Mouse (Mus musculus) frontal cortex, adult 2 months (tissue): ENCODE measurements at regions not wholly inside any gene's neighbourhood (a gene's known extent, or its start where the extent isn't known, plus 50 kb on each side); places are given as distances from the start of the nearest gene placed in this dataset.
"Not testable (repeated sequence)": the region's sequence is repeated elsewhere in the genome, so short reads cannot be mapped to it uniquely, and the experiment has no call there.

ENCODE experiments used
- DNase-seq, 2 experiments: peaks; one replicate each; pipeline ENCODE4 v3.0.0; 2022; ENCODE audit warnings: low spot score in 1 of 2; ENCODE audit errors: extremely low spot score in 1 of 2

DNA sequence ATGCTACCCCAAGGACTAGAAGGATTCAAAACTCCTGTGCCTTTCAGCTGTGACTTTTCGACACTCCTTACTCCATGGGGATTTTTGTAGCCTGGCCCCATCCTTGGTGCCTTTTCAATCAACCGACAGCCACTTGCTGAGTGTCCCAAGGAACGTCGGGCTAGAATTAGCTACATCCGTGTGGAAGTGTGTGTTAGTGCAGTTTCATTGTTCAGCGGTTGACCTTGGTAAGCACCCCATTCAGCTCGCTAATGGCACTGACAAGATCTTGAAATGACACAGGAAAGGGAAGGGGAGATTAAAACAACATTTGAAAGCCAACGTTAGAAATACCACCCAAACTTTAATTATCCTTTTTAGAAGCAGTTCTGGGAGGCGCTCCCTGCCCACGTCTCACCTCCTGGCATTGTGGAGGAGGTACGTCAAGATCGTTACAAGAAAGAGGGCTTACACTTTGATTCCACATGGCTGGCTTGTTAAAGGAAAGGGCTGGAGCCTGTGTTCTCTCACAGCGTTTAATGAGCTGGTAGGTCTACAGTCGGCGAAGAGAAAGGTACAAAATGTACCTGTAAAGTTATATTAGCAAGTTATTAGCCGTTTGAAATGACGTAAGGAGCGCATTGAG, 536.4 kb downstream of the Fam19a2 start:
- DNase-seq, result peak; percentile 24 to 46

DNA sequence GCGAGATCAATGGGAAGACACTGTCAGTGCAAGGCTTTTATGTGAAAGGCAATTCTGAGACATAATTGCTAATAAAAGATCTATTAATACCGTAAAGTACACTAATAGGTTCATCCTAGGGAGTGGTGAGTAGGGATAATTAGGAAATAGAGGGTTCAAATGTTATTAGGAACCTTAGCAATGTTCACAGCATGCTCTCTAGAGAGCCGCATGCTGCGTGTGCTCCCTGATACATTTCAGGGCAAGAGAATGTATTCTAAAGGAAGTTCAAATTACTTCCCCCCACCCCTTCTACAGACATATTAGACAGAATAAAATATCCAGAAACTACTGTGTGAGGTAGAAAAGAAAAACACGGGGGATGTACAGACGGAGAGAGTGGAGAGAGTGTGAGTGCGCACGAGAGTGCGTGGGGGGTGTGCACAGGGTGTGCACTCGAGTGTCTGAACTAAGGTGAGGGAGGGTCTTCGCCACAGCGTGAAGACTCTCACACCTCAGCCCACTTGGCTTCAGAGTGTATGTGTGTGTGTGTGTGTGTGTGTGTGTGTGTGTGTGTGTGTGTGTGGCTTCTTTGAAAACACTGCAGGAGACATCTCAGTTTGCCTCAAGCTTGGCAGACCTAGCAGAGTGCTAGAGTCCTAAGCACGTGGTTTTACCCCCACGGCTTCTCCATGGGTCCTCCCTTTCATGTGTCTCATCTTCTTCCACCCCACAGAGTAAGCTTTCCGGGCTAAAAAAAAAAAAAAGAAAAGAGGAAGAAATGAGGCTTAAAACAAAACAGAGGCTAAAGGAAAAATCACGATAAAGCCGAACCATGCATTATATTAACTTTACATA, 537.1 kb downstream of the Fam19a2 start:
- DNase-seq, result peak in 1 of 2 experiments; percentile 7

DNA sequence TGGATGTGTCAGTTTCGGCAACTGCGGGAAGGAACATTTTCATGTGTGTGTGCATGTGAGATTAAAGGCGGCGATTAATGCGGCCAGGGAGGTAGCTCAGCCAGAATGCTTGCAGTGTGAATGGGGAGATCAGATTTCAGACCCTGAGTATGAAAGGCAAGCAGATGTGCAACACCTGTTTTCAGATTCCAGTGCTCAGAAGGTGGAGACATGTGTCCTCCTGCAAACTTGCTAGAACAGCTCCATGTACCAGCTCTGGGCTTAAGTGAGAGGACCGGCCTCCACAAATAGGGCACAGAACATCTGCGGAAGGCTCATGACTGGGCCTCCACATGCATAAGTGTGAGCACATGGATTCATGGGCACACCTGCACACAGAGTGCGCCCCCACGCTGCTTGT, 547.1 kb downstream of the Fam19a2 start:
- no peak for DNase-seq

DNA sequence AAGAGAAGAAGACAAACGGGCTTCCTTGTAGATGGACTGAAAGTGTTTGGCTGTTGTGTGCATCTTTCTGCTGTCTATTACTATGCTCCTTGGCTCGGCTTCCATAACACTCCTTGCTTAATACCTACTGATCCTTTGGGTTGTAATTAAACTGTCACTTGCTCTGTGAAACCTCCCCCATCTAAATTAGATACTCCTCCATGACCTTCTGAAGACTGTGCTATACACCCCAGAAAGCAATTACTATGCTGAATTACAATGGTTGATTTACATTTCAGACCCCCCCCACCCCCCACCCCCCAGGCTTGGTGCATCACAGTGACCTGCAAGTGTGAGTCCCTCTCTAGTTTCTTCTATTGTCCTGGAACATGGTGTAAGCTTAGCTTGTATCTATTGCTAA, 549.3 kb downstream of the Fam19a2 start:
- no peak for DNase-seq

DNA sequence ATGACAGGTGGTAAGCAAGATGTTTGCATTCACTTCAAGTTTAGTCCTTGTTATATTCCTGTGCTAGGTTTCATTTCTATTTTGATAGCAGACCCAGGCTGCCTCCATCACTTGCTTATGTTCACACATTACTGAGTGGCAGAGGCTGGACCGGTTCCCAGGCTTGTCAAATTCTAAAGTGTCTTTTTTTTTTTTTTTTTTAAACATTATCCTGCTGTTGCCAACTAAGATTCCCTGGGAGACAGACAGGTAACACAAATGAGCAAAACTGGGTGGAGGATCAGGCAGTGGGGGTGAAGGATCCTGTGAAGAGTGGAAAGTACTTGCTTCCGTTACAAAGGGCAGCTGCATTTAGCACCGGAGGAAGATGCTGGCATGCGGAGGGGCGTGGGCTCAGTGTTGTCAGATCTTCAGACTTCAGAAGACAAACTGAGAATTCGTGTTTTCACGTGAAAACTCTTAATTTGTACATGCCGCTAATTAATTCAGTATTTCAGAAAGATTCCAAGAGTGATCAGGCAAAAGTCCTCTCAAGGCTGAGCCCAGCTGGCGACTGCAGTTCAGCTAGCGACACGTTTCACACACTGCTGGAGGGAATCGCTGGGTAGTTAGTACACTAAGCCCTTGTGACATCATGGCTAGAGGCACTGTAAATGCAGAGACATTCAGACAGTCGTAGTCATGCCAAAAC, 576.4 kb downstream of the Fam19a2 start:
- DNase-seq, result peak; percentile 50 to 71

DNA sequence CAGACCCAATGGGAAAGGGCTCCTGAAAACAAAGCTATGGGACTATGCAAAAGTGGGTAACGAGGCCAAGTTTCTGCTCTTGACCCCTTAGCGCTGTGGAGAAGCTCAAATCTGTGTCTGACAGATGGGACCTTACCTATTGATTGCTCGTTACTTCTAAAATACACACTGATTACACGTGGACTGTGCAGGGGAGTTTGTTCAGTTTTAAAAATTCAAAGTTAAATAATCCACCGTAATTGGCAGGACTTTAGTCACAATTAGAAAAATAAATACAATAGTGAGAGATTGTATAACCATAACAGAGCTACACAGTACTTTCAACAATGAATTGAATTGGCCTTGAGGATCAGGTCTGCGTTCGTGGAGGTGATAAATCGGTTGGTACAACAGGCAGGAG, 578.3 kb downstream of the Fam19a2 start:
- no peak for DNase-seq

DNA sequence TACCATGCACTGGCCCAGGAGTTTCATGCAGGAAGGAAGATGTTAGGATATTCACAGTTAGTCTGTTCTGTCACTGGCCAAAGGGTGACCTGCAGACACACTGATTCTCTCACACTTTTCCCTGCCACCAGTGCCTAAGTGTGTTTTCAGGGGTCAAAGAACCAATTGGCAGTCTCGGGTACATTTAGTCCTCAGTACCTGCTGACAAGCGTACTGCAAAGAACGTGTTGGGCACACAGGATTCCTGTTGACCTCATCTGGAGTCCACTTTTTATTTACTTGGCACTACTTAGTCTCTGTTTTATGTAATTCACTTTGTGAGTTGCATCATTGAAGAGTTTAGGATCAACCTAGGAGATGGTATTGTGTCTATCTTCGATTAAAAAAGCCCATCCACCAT, 579.8 kb downstream of the Fam19a2 start:
- DNase-seq, result no peak

DNA sequence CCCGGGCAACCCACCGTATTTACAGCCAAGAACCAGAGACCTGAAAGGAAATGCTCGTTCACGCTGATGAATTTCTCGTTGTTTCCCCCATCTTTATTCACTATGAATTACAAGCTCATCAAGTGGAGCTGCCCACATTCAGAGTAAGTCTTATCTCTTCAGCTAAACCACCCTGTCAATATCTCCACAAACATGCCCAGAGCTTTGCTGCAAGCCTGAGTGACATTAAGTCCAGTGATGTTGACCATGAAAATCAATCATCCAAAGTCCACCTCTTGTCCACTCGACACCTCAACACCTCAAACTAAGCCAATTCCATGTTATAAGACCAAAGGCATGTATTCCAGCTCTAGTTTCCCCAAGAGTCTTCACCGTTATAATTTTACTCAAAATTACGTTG, 582.8 kb downstream of the Fam19a2 start:
- DNase-seq, result no peak

DNA sequence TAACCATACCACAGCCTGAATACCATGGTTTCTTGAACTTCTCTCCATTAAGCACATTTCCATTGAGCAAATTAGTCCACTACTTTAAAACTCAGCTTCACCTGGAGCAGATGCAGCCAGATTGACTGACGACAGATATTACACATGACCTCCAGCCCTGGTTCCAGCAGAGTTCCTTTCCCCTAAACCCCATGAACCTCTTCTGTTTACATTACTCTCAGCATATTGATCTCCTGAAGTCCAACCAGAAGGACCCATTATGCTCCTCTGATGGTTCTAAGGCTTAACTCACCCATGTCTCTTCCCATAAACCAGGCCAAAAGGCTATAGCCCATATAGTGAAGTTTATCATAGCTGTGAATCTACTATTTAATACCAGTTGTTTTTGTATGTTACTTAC, 584.8 kb downstream of the Fam19a2 start:
- DNase-seq, result no peak

DNA sequence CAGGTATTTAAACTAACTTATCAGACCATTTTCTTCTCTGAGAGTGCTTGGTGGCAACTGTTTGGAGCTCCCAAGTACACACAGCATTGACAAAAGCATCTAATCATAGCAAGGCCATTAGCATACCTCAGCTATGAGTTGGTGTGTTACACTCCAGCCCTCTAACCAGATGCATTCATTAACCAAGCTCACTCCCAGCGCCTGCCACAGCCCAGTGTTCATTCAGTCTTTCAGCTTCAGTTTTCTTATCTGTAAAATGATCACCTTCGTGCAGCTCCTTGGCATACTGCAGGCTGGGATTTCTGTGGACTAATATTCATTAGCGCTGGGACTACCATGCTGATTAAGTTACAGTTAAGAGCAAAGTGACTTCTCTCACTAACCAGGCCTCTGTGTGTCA, 611.7 kb downstream of the Fam19a2 start:
- no peak for DNase-seq

DNA sequence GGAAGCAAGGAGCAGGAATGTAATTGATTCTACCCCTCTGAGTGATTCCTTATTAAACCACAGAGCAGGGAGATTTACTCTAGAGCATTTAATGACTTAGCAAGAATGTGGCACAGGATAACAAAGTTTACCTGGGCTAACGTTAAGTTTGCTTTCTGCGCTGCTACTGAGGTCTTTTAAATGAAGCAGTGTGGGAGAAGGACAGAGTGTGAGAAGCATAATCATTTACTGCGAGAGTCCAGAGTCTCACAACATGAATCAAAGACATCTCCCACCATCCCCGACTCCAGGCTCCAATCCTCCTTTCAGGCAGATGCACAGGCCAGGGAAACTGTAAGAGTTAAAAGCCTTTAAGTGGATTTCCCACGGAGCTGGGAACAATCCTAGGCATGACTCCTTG, 612.1 kb downstream of the Fam19a2 start:
- DNase-seq, result no peak

DNA sequence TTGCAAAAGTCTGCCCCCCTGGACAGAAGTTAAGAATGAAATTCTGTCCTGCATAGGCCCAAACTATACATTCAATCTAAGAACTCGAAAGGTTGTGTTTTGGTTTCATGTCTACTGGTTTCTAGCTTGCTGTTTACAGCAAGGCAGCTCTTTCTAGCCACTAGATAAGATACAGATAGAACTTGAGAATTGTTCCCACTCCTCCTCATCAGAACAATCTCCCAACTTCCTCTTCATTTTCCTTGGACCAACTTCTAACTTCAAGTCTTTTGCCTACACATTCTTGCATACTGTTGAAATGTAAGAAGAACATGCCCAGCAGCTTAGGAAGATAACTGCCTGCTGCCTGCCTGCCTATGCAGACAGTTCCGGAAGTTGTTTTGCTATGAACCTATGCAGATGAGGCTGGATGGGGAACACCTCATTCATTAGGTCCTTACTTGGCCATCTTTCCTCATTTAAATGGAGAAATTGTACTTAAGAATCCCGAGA, 624.9 kb downstream of the Fam19a2 start:
- peak; percentile 13 to 29 for DNase-seq

DNA sequence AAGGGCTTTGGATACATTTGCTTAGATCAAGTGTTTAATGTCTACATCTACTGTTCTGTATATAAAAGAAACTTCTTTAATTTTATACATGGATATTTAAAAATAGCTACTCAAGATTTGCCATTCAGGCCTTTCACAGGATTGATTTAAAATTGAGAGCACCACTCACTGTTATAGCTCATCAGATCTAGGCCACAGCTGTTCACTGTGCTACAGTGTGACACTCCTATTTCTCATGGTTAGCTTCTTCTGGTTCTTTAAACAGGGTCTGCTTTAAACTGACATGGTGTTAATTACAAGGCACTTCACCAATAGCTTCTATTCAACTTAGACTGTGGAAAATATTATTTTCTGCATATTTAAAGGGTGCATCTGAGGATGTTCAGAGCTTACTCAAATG, 655.3 kb downstream of the Fam19a2 start:
- peak; percentile 15 to 41 for DNase-seq

DNA sequence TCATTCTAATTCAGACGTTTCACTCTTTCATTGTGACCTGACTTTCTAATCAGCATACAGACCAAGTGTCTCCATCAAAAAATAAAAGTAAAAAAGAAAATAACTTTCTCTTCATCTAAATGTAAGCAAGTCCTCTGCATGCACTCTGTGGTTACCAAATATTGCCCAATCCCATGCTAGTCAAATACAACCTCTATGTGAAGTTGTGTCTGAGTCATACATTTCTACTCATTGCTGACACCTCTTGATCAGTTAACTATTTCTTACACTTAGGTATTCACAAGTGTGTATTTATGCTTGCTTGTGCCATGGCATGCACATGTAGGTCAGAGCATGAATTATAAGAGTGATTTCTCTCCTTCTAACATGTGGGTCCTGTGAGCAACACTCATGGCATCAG, 666.2 kb downstream of the Fam19a2 start:
- no peak for DNase-seq

DNA sequence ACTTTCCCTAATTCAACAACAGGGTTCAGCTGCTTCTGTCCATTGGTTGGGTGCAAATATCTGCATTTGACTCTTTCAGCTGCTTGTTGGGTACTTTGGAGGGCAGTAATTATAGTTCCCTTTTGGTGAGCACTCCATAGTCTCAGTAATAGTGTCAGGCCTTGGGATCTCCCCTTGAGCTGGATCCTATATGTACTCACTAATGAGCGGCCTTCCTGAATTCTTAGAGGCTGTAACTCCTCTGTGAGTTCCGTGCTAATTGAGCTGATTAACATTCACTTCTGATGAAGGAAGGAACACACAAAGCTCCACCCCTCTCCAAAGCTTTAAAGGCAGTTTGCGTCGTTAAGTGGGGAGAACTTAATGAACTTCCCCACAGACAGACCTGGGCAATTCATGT, 674.9 kb downstream of the Fam19a2 start:
- DNase-seq, result not testable (repeated sequence)
